Mouse (Mus musculus): ENCODE data around the gene Ccdc58.
"Not testable (repeated sequence)": the region's sequence is repeated elsewhere in the genome, so short reads cannot be mapped to it uniquely, and the experiment has no call there.

Ccdc58 gene

DNA sequence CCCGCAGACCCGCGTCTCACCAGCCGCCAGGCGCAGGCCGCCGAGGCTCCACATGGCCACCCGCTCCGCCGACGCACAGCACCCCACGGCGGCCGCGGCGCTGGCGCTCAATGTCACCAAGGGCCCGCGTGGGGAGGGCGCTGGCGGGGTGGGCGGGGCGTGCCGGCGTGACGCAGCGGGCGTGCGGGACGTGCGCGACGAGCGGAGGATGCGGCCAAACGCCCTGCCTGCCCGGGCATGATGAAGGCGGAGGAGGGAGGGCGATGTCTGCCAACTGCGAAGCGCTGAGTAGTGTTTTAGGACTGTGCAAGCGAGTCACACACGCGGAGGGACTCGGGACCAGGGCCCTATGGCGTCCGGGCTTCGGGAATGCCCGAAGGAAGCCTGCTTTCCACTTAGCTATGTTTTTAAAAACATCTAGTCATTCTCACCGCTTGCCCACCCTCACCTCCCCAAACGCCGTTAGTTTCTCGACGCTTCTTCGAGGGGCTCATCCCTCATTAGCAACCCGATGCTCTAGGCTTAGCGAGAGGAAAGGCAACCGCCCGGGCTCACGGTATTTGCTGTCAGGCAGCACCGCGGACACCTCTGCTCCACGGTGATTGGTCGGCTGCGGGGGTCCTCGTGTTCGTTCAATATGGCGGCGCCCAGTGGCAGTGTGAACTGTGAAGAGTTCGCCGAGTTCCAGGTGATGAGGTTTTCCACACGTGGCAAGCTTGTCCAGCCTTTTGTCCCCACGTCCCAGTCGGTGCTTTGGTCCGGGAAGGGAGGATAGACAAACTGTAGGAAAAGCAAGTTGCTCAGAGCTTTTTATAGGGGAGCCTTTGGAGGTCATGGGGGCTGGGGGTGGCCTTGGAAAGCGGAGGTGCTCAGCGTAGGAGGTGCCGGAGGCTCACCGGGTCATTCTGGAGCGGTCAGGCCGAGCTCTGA is at the start of gene Ccdc58, which contains the start of gene Fam162a:
Gene Ccdc58, plus strand, starts transcription at position 236 of the 930 bp plus-strand sequence.
Gene Fam162a, minus strand, starts transcription at position 145 of the 930 bp plus-strand sequence.
- peak; percentile 96 to 98 for DNase-seq

DNA sequence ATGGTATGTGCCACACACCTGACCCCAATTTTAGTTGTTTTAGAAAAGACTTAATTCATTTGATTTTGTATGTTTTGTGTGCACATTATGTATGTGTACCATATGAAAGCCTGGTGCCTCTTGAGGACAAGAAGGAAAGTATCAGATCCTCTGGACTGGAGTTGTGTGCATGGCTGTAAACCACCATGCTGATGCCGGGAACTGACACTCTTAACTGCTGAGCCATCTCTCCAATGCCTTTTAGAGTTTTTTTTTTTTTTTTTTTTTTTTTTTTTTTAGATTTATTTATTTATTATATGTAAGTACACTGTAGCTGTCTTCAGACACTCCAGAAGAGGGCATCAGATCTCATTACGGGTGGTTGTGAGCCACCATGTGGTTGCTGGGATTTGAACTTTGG is 43.4 kb upstream of the Ccdc58 start:
- not testable (repeated sequence) for DNase-seq

DNA sequence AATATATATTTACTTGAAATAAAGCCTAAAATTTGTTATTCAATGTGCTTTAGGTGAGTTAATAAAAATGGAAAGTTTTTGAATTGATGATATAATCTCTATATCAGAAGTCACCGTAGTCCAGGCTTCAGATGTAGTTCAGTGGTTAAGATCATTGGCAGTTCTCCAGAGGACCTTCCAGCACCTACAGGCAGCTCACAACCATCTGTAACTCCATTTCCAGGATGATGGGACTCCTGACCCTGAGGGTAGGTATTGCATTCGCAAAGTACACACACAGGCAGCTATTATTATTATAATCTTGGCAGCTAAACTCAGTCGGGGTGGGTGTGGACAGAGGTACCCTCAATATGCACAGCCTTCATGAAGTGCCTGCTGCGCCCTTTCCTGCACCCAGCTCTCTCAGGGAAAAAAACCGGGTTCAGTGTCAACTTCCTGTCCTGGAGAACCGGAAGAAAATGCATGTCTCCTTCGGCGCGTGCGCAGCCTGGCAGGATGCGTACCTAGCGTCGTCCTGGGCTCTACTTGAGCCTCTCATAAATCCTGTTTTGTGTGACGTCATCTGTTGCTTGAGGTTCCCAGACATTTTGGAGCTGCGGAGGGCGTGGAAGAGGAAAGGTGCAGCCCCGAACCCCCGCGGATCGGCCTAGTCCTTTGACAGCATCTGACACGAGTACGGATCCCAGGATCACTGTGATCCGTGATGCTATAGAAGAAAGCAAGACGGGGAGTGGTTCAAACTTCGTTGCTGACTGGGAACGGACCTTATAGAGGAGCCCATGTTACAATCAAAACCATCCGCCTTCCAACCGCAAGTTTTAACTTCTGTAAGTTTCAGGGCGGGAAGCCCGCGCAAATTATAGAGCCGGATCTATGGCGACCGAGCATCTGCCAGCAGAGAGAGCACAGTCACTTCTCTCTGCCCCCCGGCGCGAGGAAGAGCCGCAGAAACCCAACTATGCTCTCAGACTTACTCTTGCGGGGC is 30.6 kb upstream of the Ccdc58 start, which contains the start of gene Wdr5b:
Gene Wdr5b, plus strand, starts transcription at position 551 of the 985 bp plus-strand sequence.
- DNase-seq: peak; percentile 92 to 94

DNA sequence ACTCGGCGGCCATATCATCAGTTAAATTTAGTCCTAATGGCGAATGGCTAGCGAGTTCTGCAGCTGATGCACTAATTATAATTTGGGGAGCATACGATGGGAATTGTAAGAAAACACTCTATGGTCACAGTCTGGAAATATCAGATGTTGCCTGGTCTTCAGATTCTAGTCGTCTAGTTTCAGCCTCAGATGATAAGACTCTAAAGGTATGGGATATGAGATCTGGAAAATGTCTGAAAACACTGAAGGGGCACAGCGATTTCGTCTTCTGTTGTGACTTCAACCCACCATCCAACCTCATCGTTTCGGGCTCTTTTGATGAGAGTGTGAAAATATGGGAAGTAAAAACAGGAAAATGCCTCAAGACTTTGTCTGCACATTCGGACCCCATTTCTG is 29.9 kb upstream of the Ccdc58 start:
- no peak for DNase-seq

DNA sequence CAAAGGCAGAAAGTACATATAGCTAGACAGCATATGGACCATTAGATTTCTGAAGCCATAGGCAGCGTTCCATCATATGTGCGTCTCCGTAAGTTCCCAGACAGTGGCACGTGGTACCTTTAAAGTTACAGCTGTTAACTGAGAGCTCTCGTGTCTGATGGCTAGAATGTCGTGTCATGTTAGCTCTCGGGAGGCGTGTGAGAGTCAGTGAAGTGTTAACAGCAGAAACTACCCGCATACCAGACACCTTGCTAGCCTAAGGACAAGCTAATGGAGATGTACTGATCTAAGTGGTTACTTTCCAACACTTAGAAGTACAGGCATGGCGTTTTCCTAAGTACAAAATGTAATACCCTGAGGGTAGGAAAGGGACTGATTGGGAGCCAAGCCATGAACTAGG is 28.4 kb upstream of the Ccdc58 start:
- no peak for DNase-seq

DNA sequence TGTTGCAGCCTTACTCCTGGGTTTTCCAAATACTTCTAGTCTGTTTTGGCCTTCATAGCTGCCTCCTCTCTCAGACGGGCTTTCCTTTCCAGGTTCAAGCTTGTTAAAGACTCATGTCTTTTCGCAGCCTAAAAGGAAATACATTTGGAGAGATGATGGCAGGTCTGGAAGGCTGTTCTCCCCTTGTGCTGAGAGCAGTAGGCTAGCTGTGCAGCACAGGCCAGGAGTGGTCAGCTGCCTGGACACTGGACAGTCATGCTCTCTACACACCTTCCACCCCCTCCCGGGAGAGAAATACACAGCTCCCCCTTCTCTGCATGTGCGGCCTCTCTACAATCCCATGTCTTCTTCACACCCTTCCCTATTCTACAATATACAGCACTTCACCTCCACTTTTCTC is 27.5 kb upstream of the Ccdc58 start:
- DNase-seq: no peak

DNA sequence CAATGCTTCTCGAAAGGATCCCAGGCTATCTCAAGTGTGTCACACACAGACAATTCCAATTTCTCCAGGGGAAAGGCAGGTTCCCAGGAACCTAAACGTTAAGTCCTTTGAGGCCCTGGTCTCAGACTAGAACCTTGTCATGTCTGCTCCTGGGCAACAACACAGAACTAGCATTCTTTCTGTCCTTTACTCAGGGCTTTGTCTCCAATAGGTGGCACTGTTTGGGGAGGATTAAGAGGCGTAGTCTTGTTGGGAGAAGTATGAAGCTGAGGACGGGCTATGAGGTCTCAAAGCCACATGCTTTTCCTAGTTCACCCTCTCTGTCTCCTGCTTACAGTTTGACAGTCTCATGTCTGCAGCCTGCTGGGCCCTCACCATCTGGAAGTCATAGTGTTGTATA is 23.9 kb upstream of the Ccdc58 start:
- DNase-seq: no peak

DNA sequence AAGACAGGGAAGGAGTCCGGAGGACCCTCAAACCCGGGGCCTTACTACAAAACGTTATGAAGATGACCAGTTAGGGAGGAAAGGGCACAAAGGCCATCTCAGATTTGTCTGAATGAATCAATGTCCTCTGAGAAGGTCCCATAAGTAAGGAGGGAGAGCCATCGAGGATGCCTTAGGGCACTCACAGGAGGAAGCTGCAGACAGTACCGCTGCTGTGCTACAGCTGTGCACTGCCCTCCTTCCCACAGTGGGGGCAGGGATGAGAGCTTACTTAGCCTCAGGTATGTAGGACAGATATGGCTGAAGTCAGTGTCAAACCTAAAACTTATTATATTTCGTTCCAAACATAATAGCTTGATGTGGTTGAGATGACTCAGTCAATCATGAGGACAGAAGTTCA is 20.0 kb upstream of the Ccdc58 start:
- DNase-seq: no peak

DNA sequence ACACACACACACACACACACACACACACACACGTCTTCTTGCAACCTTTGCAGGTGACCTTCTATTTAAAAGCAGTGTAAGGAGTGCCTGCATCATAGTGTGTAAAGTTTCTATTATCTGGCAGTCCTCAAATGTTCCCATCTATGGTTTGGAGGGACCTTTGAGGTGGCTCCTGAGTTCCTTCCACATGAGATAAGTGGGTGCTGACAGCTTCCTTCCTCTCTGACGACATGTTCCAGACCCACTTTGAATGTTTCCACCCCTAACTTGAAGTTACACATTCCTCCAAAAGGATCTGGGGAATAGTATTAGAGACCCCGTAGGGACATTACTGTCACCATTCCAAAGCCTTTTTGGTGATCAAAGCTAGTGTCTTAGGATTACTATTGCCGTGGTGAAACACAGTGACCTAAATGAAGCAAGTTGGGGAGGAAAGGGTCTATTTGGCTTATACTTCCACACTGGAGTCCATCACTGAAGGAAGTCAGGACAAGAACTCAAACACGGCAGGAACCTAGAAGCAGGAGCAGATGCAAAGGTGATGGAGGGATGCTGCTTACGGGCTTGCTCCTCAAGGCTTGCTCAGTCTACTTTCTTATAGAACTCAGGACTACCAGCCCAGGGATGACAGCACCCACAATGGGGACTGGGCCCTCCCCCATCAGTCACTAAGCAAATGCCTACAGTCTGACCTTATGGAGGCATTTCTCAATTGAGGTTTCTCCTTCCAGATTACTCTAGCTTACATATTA is 17.8 kb upstream of the Ccdc58 start:
- DNase-seq: no peak

DNA sequence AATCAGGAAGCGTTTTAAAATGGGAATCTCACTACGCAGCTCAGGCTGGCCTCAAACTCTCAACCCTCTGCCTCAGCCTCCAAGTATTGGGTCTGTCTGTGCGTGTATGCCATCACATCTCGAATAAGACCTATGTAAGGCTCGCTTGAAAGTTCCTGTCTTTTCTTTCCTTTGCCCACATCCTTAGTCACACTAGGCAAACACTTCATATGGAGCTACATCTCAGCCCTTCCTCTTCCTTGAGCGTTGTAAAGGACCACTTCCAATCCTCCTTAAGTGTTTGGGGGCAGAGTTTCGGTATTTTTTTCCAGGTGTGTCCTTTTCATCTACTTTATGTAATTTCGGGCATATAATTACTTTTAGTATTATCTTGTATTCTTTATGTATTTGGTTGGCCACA is 16.6 kb upstream of the Ccdc58 start:
- no peak for DNase-seq

DNA sequence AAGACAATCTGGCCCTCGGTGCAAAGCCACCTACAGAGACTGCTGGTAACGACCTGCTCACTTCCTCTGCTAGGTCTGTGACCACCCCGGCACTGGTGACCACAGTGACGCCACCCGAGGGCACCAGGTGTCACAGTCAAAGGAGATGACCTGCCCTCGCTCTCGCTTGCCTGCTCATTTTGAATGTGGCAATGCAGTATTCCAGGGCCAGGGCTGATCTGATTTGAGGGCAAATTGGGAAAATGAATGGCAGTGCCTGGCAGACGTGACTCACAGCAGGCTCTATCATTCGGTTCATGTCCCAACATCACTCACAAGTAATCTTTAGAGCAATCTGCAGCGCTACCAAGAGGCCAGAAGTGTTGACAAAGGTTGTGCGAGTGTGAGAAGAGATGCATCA is 15.1 kb upstream of the Ccdc58 start:
- DNase-seq: no peak

DNA sequence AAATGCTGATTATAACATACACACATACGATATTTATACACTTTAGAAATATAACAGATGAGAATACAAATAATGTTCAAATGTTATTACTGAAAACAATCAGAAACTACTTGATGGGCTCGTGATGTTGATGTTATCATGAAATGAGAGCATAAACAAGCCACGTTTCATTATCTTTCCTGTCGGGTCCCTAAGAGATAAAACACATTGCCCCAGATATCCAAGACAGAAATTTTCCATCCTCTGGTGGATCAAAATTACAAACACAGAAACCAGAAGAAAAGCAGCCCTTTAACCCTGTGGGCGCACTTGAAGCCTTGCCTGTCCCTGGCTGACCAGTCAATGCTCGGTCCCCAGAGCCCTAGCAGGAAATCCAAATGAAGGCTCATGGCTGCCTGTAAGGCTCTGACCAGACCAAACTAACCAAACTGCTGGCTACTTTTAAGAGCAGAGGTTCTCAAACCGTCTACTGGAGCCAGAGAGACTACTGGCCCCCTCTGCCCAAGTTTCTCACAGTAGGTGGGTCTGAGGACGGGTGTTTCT is 13.5 kb upstream of the Ccdc58 start:
- DNase-seq: no peak

DNA sequence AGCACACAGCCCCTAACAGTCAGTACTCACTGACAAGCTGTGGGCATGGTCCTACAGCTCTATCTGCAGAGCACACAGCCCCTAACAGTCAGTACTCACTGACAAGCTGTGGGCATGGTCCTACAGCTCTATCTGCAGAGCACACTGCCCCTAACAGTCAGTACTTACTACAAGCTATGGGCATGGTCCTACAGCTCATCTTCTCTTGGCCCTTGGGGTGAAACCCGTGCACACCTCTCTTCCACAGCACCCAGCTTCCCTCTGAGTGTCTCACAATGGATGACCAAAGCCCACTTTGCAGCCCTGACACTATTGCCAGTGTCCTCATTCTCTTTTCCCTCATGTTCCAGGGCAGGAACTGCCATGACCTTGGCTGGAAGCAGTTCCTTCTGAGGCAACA is 9.0 kb upstream of the Ccdc58 start:
- not testable (repeated sequence) for DNase-seq

DNA sequence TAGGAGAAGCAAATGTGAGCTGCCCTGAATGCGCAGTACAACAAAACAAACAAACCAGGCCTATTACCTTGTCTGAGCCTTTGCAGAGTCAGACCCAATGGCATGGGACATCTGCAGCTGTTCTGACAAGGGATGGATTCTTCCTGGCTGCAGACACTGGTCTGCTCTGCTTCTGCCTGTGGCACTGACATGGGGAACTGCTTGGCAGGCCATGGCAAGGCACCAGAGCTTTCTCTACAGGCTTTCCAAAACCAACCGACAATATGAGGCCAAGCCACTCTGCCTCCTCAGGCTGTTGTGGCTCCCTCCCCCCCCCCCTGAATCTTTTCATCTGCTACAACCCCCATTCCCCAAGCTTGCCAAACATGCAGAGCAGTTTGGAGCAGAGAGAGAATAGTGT is 8.2 kb upstream of the Ccdc58 start:
- peak; percentile 15 to 23 for DNase-seq

DNA sequence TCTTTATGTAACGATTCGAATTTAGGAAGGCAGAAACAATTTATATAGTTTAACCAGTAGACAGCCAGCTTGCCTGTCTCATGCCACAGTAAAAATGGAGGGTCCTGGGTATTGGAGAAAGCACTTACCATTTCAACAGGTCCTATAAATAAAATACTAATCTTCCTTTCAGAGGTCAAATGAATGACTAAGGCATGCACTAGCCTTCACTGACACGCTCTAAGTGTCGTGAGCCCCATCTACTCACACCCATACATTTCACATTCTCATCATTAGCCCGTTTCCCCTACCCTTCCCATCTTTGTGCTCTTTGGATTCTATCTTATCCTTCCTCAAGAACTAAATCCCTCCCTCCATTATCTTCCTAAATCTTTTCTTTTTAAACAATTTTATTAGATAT is 6.6 kb upstream of the Ccdc58 start:
- DNase-seq: no peak

DNA sequence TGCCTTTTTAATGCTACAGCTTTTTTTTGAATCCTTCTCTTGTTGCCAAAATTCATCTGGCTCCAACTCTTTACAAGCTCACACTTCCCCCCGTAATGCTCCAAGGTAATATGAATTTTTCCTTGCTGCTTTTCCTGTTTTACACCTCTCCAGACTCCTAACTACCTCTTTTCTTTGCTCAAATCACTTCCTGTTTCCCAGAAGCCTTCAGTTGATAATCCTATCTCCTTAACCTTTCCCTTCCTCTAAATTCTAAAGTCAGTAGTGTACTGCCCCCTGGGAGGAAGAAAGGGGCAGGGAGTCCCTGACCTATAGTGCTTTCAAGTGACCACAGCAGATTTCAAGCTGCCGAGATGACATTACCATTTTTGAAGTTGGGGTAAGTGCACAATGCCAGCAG is 3.8 kb upstream of the Ccdc58 start:
- DNase-seq: no peak

DNA sequence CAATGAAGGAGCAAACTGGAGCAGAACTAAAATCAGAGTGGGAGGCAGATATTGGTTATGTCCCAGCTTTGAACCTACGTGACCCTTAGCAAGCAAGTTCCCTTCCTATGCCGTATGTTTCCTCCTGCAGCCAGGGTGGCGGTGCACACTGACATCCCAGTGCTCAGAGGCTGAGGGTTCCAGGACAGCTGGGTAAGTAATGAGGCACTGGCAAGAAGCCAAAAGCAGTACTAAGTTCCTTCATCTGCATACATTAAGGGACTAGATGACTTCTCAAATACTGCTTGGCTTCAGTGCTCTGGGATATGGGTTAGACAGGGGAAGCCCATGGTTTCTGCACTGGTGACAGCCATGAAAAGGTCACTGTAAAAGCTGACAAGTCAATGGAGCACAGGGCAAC is 3.1 kb upstream of the Ccdc58 start:
- no peak for DNase-seq

DNA sequence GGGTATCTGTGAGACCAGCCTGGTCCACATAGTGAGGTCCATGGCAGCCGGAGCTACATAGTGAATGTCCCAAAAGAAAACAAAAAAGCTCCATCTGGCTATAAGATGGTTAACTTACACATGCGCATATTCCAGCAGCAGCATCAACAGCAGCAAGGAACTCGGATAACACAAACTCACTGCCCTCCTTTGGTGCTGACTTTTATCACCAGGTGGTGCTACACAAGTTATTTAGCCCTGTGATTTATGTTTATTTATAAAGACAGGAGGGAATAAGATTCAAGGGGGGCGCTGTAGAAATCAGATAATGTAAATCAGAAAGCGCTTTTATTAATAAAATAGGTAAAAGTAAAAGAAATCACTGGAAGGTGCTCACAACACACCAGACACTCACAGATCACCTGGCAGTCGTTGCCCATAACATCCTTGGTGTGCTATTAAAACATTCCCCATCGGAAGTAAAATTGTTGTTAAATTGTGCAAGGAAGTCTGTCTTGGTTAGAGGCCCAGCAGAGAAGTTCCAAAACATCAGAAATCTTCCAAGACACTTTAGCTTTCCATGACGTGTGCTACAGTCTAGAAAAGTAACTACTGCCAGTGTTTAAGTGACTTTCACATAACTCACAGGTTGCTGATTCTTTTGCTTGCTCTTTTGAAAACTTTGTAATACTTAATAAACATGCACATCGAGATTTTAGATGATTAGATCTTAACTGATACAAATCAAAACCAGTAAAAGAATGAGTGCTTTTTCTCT is 1.5 kb upstream of the Ccdc58 start:
- DNase-seq: no peak

DNA sequence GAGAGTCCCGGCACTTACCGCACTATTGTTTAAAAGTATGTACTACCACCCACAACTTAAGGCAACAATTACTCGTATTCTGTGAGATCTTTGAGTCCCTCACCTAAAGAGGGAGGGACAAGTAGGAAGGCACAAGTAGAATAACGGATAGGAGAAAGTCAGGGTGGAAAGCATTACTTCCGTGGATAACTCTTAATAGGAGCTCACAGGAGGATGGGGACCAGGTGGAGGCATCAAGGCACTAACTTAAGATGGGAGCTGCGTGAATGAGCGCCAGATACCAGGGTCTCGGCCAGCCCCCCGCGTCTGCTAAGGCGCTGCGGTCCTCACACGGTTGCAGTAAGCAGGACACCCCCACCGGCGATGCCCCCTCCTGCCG is 425 bp upstream of the Ccdc58 start:
- DNase-seq: no peak

DNA sequence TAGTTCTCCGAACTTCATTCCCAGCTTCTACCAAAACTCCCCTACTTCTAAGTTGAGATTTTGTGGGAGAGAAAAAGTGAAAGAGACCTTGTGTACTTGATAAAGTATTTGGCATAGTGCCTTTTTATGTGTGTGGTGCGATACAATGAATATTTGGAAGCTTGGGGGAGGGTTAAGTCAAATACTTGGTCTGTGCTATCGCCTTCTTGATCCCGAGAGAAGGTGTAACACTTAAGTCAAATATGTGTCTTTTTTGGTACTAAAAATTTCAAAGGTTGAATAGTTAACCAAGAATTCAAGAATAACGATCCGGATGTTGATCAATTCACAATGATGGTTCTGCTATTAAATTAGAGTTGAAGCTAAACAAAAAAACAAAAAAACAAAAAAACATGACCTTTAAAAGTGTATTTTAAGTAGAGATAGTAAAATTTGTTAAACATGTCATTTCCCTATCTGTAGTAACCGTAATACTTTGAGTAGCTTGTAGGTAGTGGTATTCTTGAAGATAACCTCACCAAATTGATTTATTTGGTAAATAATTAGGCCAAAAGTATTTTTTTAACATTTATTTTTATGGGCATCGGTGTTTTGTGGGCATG is 1.0 kb downstream of the Ccdc58 start:
- no peak for DNase-seq

DNA sequence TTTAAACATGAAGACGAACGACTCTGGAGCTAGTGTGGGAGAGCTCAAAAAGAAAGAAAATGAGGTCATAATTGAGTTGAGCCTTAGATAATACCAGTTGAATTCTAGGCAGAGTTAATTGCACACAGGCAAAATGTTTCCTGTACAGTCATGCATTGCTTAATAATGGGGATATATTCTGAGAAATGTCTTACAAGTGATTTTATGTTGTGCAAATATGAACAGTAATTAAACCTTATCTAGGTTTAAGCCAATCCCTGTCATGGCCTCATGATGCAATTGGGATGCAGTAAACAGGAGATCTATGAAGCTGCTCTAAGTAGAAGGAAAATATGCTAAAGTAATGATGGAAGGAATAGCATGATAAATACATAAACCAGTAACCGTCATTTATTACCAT is 3.3 kb downstream of the Ccdc58 start:
- DNase-seq: no peak
